Mouse (Mus musculus) hindbrain, postnatal 0 days (tissue): ENCODE measurements around the gene Rln3. TPM values are rescaled to one million over a fixed set of nuclear protein-coding genes. Genes with fewer than 3 reads are reported as not detected.
A peak's percentile ranks its signal among the peaks of the same experiment; 100 is the strongest.

ENCODE experiments used
- ATAC-seq: fragments of 200-750 bp; cut with Nextera tagmentation; 2 replicates; pipeline ENCODE4 v1.8.0; 2017; ENCODE audit warnings: mild to moderate bottlenecking, moderate TSS enrichment, moderate library complexity
- DNase-seq: peaks from one replicate; pipeline ENCODE4 v3.0.0-alpha.2; 2015; ENCODE audit warnings: low spot score
- H3K27ac ChIP-seq: fragments of 300-500 bp; sonication (generic); 2 replicates; pipeline ENCODE4 v1.5.1; 2014; ENCODE audit warnings: mild to moderate bottlenecking
- H3K27me3 ChIP-seq: fragments of 300-500 bp; sonication (generic); 2 replicates; pipeline ENCODE4 v1.6.1; 2014; ENCODE audit warnings: low read length, mixed read lengths; ENCODE audit not compliant: insufficient read depth
- H3K36me3 ChIP-seq: fragments of 300-500 bp; sonication (generic); 2 replicates; pipeline ENCODE4 v1.6.1; 2014; ENCODE audit warnings: low read length, mixed read lengths; ENCODE audit not compliant: insufficient read depth
- H3K4me1 ChIP-seq: fragments of 300-500 bp; sonication (generic); 2 replicates; pipeline ENCODE4 v1.6.1; 2014; ENCODE audit warnings: antibody characterized with exemption, low read length, mixed read lengths; ENCODE audit not compliant: insufficient read depth
- H3K4me2 ChIP-seq: fragments of 300-500 bp; sonication (generic); 2 replicates; pipeline ENCODE4 v1.6.1; 2014; ENCODE audit warnings: low read depth, mild to moderate bottlenecking, low read length, moderate library complexity, mixed read lengths
- H3K4me3 ChIP-seq: fragments of 300-500 bp; sonication (generic); 2 replicates; pipeline ENCODE4 v1.5.1; 2014; ENCODE audit warnings: low read length
- H3K9ac ChIP-seq: fragments of 300-500 bp; sonication (generic); replicated peaks from 2 replicates; pipeline ENCODE4 v1.6.1; 2014; ENCODE audit warnings: mild to moderate bottlenecking, low read length, moderate library complexity, mixed read lengths
- H3K9me3 ChIP-seq: fragments of 300-500 bp; sonication (generic); 2 replicates; pipeline ENCODE4 v1.6.1; 2016; ENCODE audit warnings: low read length, mixed read lengths
- CTCF ChIP-seq: IDR thresholded peaks from 2 replicates; pipeline ENCODE4 v1.5.1; 2016; ENCODE audit warnings: antibody characterized with exemption, control low read depth, low read depth
- WGBS: fragments of 180-500 bp; shearing (Covaris S2); extraction: QIAGEN DNeasy Blood & Tissue Kit; methylation state at CpG from one replicate; pipeline ENCODE4 v1.1.7; 2014; 5-methylcytosine and 5-hydroxymethylcytosine counted together
- microRNA counts: library from miRNA; unstranded; fragments of <30 nt; microRNA quantifications from one replicate; lab custom pipeline; 2015
- microRNA-seq, 2 experiments: library from miRNA; unstranded; fragments of <30 nt; microRNA quantifications; one replicate each; pipeline ENCODE4; 2016
- polyA plus RNA-seq: library from polyadenylated mRNA; unstranded; fragments of >200 nt; fragmentation: Nextera tagmentation; extraction: Ambion mirVana; gene quantifications from 2 replicates; pipeline ENCODE4 v1.2.1, GENCODE M21; 2015
- total RNA-seq: library from RNA; depleted of rRNA; stranded (reverse); fragments of >200 nt; gene quantifications from 2 replicates; pipeline ENCODE4 v1.2.3, GENCODE M21; 2014; rRNA removed

Gene Rln3
- total and polyA plus RNA-seq, 2 experiments from 2014 or later, result 6.6 to 18.8 TPM

GRCm38 (mm10) chr8:83994030-83994429 lies 50.8 kb downstream of the Rln3 start:
- Histone ChIP-seq H3K27ac (no peak overlapping the region), H3K4me2 (no peak overlapping the region), H3K9me3 (no peaks in the 10 kb centered on the region), H3K4me3 (no peak overlapping the region), H3K27me3 (no peaks in the 10 kb centered on the region), H3K4me1 (0 out of 2 replicates have a peak, but pooled peaks cover 2% of the 10 kb centered on the region), H3K9ac (no peak overlapping the region), H3K36me3 (peaks cover 33% of the 10 kb centered on the region)
- DNase-seq, result no peak
- no peak for TF ChIP-seq CTCF
- ATAC-seq, result no peak
- WGBS, result 88% methylated on average over 3 of the region's 3 CpGs

MicroRNA genes within 50 kb of the gene (microRNA counts, 519-probe panel; counts per million panel counts)
- microRNA mmu-miR-1199 (lab: Ali Mortazavi, UCI), result not detected
- microRNA mmu-miR-709 (lab: Ali Mortazavi, UCI), result 3,618 counts per million, percentile 62 among the panel's probes with 10 or more counts

Small RNAs within 50 kb of the gene (microRNA-seq; reads per million reads assigned to microRNA genes)
- 0 to 0.36 reads per million in 2 experiments for gene Mir1199
- gene Mir709, result 0 reads per million in 2 experiments
- 2.3 to 3.2 reads per million in 2 experiments for gene Mir8111

Other genes with a start within 250 kb of the Rln3 start
- gene Adgrl1, start 144.9 kb downstream of the Rln3 start, total RNA-seq, result 393 and 469 TPM in 2 replicates
- gene Adgrl1, start 144.9 kb downstream of the Rln3 start, polyA plus RNA-seq, result 54.2 and 54.6 TPM in 2 replicates
- 0.40 and 1.7 TPM in 2 replicates for gene Gm10644, start 89.8 kb downstream of the Rln3 start, total RNA-seq
- gene Gm10644, start 89.8 kb downstream of the Rln3 start, polyA plus RNA-seq, result 0.43 and 0.56 TPM in 2 replicates
- gene Asf1b, start 89.5 kb downstream of the Rln3 start, total RNA-seq, result 4.7 and 5.6 TPM in 2 replicates
- gene Asf1b, start 89.5 kb downstream of the Rln3 start, polyA plus RNA-seq, result 8.3 and 10.6 TPM in 2 replicates
- gene Prkaca, start 72.0 kb downstream of the Rln3 start, total RNA-seq, result 198 and 213 TPM in 2 replicates
- gene Prkaca, start 72.0 kb downstream of the Rln3 start, polyA plus RNA-seq, result 257 and 268 TPM in 2 replicates
- 58.6 and 96.8 TPM in 2 replicates for gene Samd1, start 47.3 kb downstream of the Rln3 start, total RNA-seq
- gene Samd1, start 47.3 kb downstream of the Rln3 start, polyA plus RNA-seq, result 5.7 and 5.9 TPM in 2 replicates
- gene 1700067K01Rik, start 43.5 kb downstream of the Rln3 start, total RNA-seq, result not detected in 2 replicates
- gene 1700067K01Rik, start 43.5 kb downstream of the Rln3 start, polyA plus RNA-seq, result 0.49 and 0.51 TPM in 2 replicates
- 0.25 and 4.2 TPM in 2 replicates for gene 2210011C24Rik, start 32.8 kb downstream of the Rln3 start, total RNA-seq
- gene 2210011C24Rik, start 32.8 kb downstream of the Rln3 start, polyA plus RNA-seq, result 1.2 and 1.9 TPM in 2 replicates
- gene Palm3, start 23.5 kb downstream of the Rln3 start, total RNA-seq, result 4.5 and 9.6 TPM in 2 replicates
- gene Palm3, start 23.5 kb downstream of the Rln3 start, polyA plus RNA-seq, result 8.2 and 8.8 TPM in 2 replicates
- 0.29 and 0.47 TPM in 2 replicates for gene Il27ra, start 2.4 kb downstream of the Rln3 start, total RNA-seq
- gene Il27ra, start 2.4 kb downstream of the Rln3 start, polyA plus RNA-seq, result 0.29 and 0.62 TPM in 2 replicates
- 0.25 and 3.0 TPM in 2 replicates for gene Gm10643, start 20.1 kb upstream of the Rln3 start, total RNA-seq
- 1.6 and 2.4 TPM in 2 replicates for gene Gm10643, start 20.1 kb upstream of the Rln3 start, polyA plus RNA-seq
- gene Rfx1, start 21.8 kb upstream of the Rln3 start, total RNA-seq, result 29.0 and 30.0 TPM in 2 replicates
- gene Rfx1, start 21.8 kb upstream of the Rln3 start, polyA plus RNA-seq, result 6.0 and 6.2 TPM in 2 replicates
- gene Dcaf15, start 59.8 kb upstream of the Rln3 start, total RNA-seq, result 77.0 and 77.6 TPM in 2 replicates
- 18.4 and 18.5 TPM in 2 replicates for gene Dcaf15, start 59.8 kb upstream of the Rln3 start, polyA plus RNA-seq
- gene Podnl1, start 81.0 kb upstream of the Rln3 start, total RNA-seq, result 0.72 TPM in 1 of 2 replicates, not detected in the other
- gene Podnl1, start 81.0 kb upstream of the Rln3 start, polyA plus RNA-seq, result 0.41 and 0.68 TPM in 2 replicates
- 66.2 and 75.1 TPM in 2 replicates for gene Cc2d1a, start 102.9 kb upstream of the Rln3 start, total RNA-seq
- 47.1 and 49.6 TPM in 2 replicates for gene Cc2d1a, start 102.9 kb upstream of the Rln3 start, polyA plus RNA-seq
- gene 4930432K21Rik, start 103.0 kb upstream of the Rln3 start, total RNA-seq, result 3.3 and 5.9 TPM in 2 replicates
- 2.7 and 3.0 TPM in 2 replicates for gene 4930432K21Rik, start 103.0 kb upstream of the Rln3 start, polyA plus RNA-seq
- 2.3 and 3.2 TPM in 2 replicates for gene Nanos3, start 140.2 kb upstream of the Rln3 start, total RNA-seq
- gene Nanos3, start 140.2 kb upstream of the Rln3 start, polyA plus RNA-seq, result 11.5 and 15.5 TPM in 2 replicates
- gene Zswim4, start 192.1 kb upstream of the Rln3 start, total RNA-seq, result 44.1 and 50.6 TPM in 2 replicates
- gene Zswim4, start 192.1 kb upstream of the Rln3 start, polyA plus RNA-seq, result 11.0 and 11.3 TPM in 2 replicates
- 69.4 and 79.5 TPM in 2 replicates for gene D8Ertd738e, start 204.7 kb upstream of the Rln3 start, total RNA-seq
- 318 and 325 TPM in 2 replicates for gene D8Ertd738e, start 204.7 kb upstream of the Rln3 start, polyA plus RNA-seq
- gene Mri1, start 212.3 kb upstream of the Rln3 start, total RNA-seq, result 46.1 and 71.6 TPM in 2 replicates
- 41.6 and 44.7 TPM in 2 replicates for gene Mri1, start 212.3 kb upstream of the Rln3 start, polyA plus RNA-seq
- gene Ccdc130, start 225.4 kb upstream of the Rln3 start, total RNA-seq, result 6.0 and 7.5 TPM in 2 replicates
- 12.4 and 12.9 TPM in 2 replicates for gene Ccdc130, start 225.4 kb upstream of the Rln3 start, polyA plus RNA-seq